Mouse (Mus musculus): ENCODE results near the gene Crlf3. TPM values are rescaled to one million over a fixed set of nuclear protein-coding genes. Genes with fewer than 3 reads are reported as not detected.
"Not testable (repeated sequence)": the region's sequence is repeated elsewhere in the genome, so short reads cannot be mapped to it uniquely, and the experiment has no call there.

Crlf3 gene
- polyA plus RNA-seq, 1 experiment from 2014 or later: 34.6 TPM

DNA sequence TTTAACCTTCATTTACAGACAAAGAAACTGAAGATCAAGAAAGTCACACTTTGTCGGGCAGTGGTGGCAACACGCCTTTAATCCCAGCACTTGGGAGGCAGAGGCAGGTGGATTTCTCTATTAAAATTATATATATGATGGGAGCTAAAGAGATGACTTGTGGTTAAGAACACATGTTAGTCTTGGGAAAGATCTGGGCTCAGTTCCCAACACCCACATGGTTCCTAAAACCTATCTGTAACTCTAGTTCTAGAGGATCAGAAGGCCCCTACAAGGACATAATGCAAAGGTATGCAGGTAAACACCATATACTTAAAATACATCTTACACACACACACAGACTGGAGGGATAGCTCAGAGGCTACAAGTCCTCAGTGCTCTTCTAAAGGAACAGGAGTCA, 9.8 kb downstream of the Crlf3 start:
- no peak overlapping the region for H3K4me3 ChIP-seq (ENCODE audit: low read length)
- H3K4me1 ChIP-seq (replicated peaks; ENCODE audit: control insufficient read depth, insufficient read depth, low read length): no peaks in the 10 kb centered on the region
- no peak overlapping the region for H3K27ac ChIP-seq (ENCODE audit: low read length)
- H3K36me3 ChIP-seq (ENCODE audit: control insufficient read depth, insufficient read depth, low read length): 0 out of 2 replicates have a peak, but pooled peaks cover 2% of the 10 kb centered on the region
- H3K9me3 ChIP-seq (ENCODE audit: control insufficient read depth, low read length): no peaks in the 10 kb centered on the region
- H3K4me2 ChIP-seq (ENCODE audit: low read depth, low read length): no peak overlapping the region
- 98% methylated on average over 2 of the region's 2 CpGs for WGBS
- no peak overlapping the region for H3K9ac ChIP-seq (ENCODE audit: low read length)
- no peak for ATAC-seq (ENCODE audit: low read depth)
- H3K27me3 ChIP-seq (ENCODE audit: control insufficient read depth, insufficient read depth, low read depth, low read length): no peaks in the 10 kb centered on the region

- H3K27ac ChIP-seq (ENCODE audit: low read length): no peak overlapping the region
- H3K4me1 ChIP-seq (replicated peaks; ENCODE audit: control insufficient read depth, insufficient read depth, low read length): no peaks in the 10 kb centered on the region
- H3K9me3 ChIP-seq (ENCODE audit: control insufficient read depth, low read length): no peaks in the 10 kb centered on the region
- 73% methylated on average over 3 of the region's 3 CpGs for WGBS
- H3K36me3 ChIP-seq (ENCODE audit: control insufficient read depth, insufficient read depth, low read length): 0 out of 2 replicates have a peak, but pooled peaks cover 2% of the 10 kb centered on the region
- H3K27me3 ChIP-seq (ENCODE audit: control insufficient read depth, insufficient read depth, low read depth, low read length): no peaks in the 10 kb centered on the region
- no peak overlapping the region for H3K9ac ChIP-seq (ENCODE audit: low read length)
- no peak overlapping the region for H3K4me2 ChIP-seq (ENCODE audit: low read depth, low read length)
- no peak for ATAC-seq (ENCODE audit: low read depth)
- H3K4me3 ChIP-seq (ENCODE audit: low read length): no peak overlapping the region
Observed at GRCm38 (mm10) chr11:80069815-80070214, 11.0 kb downstream of the Crlf3 start.

DNA sequence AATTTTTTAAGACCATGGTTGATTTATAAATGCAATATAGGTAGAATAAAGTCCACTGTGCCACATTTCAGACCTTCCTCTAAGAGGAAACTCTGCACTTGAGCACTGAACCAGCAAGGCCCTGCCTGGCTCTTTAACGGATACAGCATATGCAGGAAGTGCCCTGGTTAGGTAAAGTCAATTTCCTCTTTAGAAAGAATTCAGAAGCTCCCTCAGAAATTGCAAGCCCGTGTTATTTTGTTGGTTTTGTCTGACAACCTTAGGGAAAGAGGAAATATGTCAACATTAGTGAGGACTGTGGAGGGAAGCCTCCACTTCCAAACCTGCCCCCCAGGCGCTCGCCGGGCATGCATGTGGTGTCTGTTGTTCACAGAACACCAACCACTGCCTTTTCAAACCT, 13.2 kb downstream of the Crlf3 start:
- Histone ChIP-seq H3K4me3 (ENCODE audit: low read length) (no peak overlapping the region), H3K9me3 (ENCODE audit: control insufficient read depth, low read length) (no peaks in the 10 kb centered on the region), H3K9ac (ENCODE audit: low read length) (no peak overlapping the region), H3K27me3 (ENCODE audit: control insufficient read depth, insufficient read depth, low read depth, low read length) (no peaks in the 10 kb centered on the region), H3K27ac (ENCODE audit: low read length) (no peak overlapping the region), H3K4me1 (replicated peaks; ENCODE audit: control insufficient read depth, insufficient read depth, low read length) (no peaks in the 10 kb centered on the region), H3K4me2 (ENCODE audit: low read depth, low read length) (no peak overlapping the region), H3K36me3 (ENCODE audit: control insufficient read depth, insufficient read depth, low read length) (peaks cover 2% of the 10 kb centered on the region; the same call in 1 of the 2 replicates)
- no peak for ATAC-seq (ENCODE audit: low read depth)
- 71% methylated on average over 5 of the region's 5 CpGs for WGBS

DNA sequence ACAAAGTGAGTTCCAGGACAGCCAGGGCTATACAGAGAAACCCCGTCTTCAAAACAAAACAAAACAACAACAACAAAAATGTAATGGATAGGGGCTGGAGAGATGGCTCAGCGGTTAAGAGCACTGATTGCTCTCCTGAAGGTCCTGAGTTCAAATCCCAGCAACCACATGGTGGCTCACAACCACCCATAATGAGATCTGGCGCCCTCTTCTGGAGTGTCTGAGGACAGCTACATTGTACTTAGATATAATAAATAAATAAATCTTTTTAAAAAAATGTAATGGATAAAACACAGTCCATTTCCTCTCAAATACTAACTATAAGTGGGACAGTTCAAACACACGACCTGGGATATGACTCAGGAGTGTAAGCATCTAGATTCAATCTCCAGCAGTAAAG, 14.4 kb downstream of the Crlf3 start:
- not testable (repeated sequence) for H3K27me3 ChIP-seq (ENCODE audit: control insufficient read depth, insufficient read depth, low read depth, low read length); H3K4me1 ChIP-seq (replicated peaks; ENCODE audit: control insufficient read depth, insufficient read depth, low read length); H3K4me3 ChIP-seq (ENCODE audit: low read length); ATAC-seq (ENCODE audit: low read depth); H3K4me2 ChIP-seq (ENCODE audit: low read depth, low read length); H3K36me3 ChIP-seq (ENCODE audit: control insufficient read depth, insufficient read depth, low read length); H3K27ac ChIP-seq (ENCODE audit: low read length); H3K9me3 ChIP-seq (ENCODE audit: control insufficient read depth, low read length); H3K9ac ChIP-seq (ENCODE audit: low read length)
- 85% methylated on average over 4 of the region's 4 CpGs for WGBS

GRCm38 (mm10) chr11:80062159-80062558, 18.6 kb downstream of the Crlf3 start:
- ATAC-seq (ENCODE audit: low read depth): no peak
- Histone ChIP-seq H3K4me2 (ENCODE audit: low read depth, low read length) (no peak overlapping the region), H3K27ac (ENCODE audit: low read length) (no peak overlapping the region), H3K9ac (ENCODE audit: low read length) (no peak overlapping the region), H3K4me3 (ENCODE audit: low read length) (no peak overlapping the region), H3K9me3 (ENCODE audit: control insufficient read depth, low read length) (no peaks in the 10 kb centered on the region), H3K4me1 (replicated peaks; ENCODE audit: control insufficient read depth, insufficient read depth, low read length) (no peaks in the 10 kb centered on the region), H3K36me3 (ENCODE audit: control insufficient read depth, insufficient read depth, low read length) (peaks cover 24% of the 10 kb centered on the region), H3K27me3 (ENCODE audit: control insufficient read depth, insufficient read depth, low read depth, low read length) (no peaks in the 10 kb centered on the region)
- WGBS: 79% methylated on average over 4 of the region's 4 CpGs

DNA sequence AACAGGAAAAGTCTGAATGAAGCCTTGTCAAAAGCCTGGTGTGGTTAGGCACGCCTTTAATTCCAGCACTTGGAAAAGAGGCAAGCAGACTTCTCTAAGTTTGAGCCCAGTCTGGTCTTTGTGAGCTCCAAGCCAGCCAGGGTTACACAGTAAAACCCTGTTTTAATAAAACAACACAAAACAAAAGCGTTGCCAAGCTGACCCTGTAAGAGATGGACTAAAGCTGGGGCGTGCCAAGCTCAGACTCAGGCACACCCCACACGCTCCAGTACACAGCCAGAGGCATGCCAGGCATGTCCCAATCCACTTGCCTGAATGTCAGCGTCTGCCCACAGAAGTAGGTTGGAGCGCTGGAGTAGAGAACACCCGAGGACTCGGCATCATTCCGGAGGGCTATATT, 24.6 kb downstream of the Crlf3 start:
- WGBS: 82% methylated on average over 9 of the region's 9 CpGs
- Histone ChIP-seq H3K27ac (ENCODE audit: low read length) (no peak overlapping the region), H3K9ac (ENCODE audit: low read length) (no peak overlapping the region), H3K27me3 (ENCODE audit: control insufficient read depth, insufficient read depth, low read depth, low read length) (no peaks in the 10 kb centered on the region), H3K4me1 (replicated peaks; ENCODE audit: control insufficient read depth, insufficient read depth, low read length) (no peaks in the 10 kb centered on the region), H3K36me3 (ENCODE audit: control insufficient read depth, insufficient read depth, low read length) (peaks cover 33% of the 10 kb centered on the region), H3K9me3 (ENCODE audit: control insufficient read depth, low read length) (no peaks in the 10 kb centered on the region), H3K4me3 (ENCODE audit: low read length) (no peak overlapping the region), H3K4me2 (ENCODE audit: low read depth, low read length) (no peak overlapping the region)
- no peak for ATAC-seq (ENCODE audit: low read depth)

- H3K4me2 ChIP-seq (ENCODE audit: low read depth, low read length): no peak overlapping the region
- peaks cover 27% of the 10 kb centered on the region for H3K36me3 ChIP-seq (ENCODE audit: control insufficient read depth, insufficient read depth, low read length)
- H3K4me3 ChIP-seq (ENCODE audit: low read length): no peak overlapping the region
- no peak overlapping the region for H3K9ac ChIP-seq (ENCODE audit: low read length)
- 22% methylated on average over 4 of the region's 4 CpGs for WGBS
- H3K9me3 ChIP-seq (ENCODE audit: control insufficient read depth, low read length): no peaks in the 10 kb centered on the region
- no peak for ATAC-seq (ENCODE audit: low read depth)
- H3K4me1 ChIP-seq (replicated peaks; ENCODE audit: control insufficient read depth, insufficient read depth, low read length): no peaks in the 10 kb centered on the region
- no peak overlapping the region for H3K27ac ChIP-seq (ENCODE audit: low read length)
- no peaks in the 10 kb centered on the region for H3K27me3 ChIP-seq (ENCODE audit: control insufficient read depth, insufficient read depth, low read depth, low read length)
Observed at GRCm38 (mm10) chr11:80054659-80055058, 26.1 kb downstream of the Crlf3 start.

GRCm38 (mm10) chr11:80053171-80053570, 27.6 kb downstream of the Crlf3 start:
- H3K4me3 ChIP-seq (ENCODE audit: low read length): no peak overlapping the region
- no peaks in the 10 kb centered on the region for H3K9me3 ChIP-seq (ENCODE audit: control insufficient read depth, low read length)
- no peak overlapping the region for H3K9ac ChIP-seq (ENCODE audit: low read length)
- H3K4me1 ChIP-seq (replicated peaks; ENCODE audit: control insufficient read depth, insufficient read depth, low read length): no peaks in the 10 kb centered on the region
- no peak overlapping the region for H3K4me2 ChIP-seq (ENCODE audit: low read depth, low read length)
- WGBS: 75% methylated on average over 5 of the region's 5 CpGs
- H3K27me3 ChIP-seq (ENCODE audit: control insufficient read depth, insufficient read depth, low read depth, low read length): no peaks in the 10 kb centered on the region
- no peak for ATAC-seq (ENCODE audit: low read depth)
- no peak overlapping the region for H3K27ac ChIP-seq (ENCODE audit: low read length)
- peaks cover 27% of the 10 kb centered on the region for H3K36me3 ChIP-seq (ENCODE audit: control insufficient read depth, insufficient read depth, low read length)

- Histone ChIP-seq H3K4me1 (replicated peaks; ENCODE audit: control insufficient read depth, insufficient read depth, low read length) (no peaks in the 10 kb centered on the region), H3K27ac (ENCODE audit: low read length) (no peak overlapping the region), H3K9me3 (ENCODE audit: control insufficient read depth, low read length) (no peaks in the 10 kb centered on the region), H3K9ac (ENCODE audit: low read length) (no peak overlapping the region), H3K4me2 (ENCODE audit: low read depth, low read length) (no peak overlapping the region), H3K27me3 (ENCODE audit: control insufficient read depth, insufficient read depth, low read depth, low read length) (no peaks in the 10 kb centered on the region), H3K4me3 (ENCODE audit: low read length) (no peak overlapping the region), H3K36me3 (ENCODE audit: control insufficient read depth, insufficient read depth, low read length) (peaks cover 23% of the 10 kb centered on the region)
- WGBS: 75% methylated on average over 7 of the region's 7 CpGs
- ATAC-seq (ENCODE audit: low read depth): no peak
Observed at GRCm38 (mm10) chr11:80052456-80052855, 28.3 kb downstream of the Crlf3 start.

DNA sequence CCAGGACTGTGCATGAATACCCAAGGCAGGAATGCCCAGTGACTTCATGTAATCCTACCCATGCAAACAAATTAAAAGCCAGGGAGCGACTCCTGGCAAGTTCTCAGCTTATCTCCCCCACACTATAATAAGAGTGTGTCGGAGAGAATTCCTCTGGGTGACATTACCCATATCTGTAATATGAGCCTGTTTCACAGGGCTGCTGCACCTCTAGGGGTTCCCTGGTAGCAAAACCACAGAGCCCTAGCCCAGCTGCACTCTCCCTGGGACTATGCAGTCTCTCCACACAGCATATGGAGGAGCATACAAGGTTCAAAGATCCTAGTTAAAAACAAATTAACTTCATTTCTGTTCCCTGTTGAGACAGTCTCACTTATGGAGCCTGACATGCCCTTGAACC, 30.7 kb downstream of the Crlf3 start:
- Histone ChIP-seq H3K27ac (ENCODE audit: low read length) (no peak overlapping the region), H3K36me3 (ENCODE audit: control insufficient read depth, insufficient read depth, low read length) (peaks cover 16% of the 10 kb centered on the region), H3K4me3 (ENCODE audit: low read length) (no peak overlapping the region), H3K9me3 (ENCODE audit: control insufficient read depth, low read length) (no peaks in the 10 kb centered on the region), H3K4me2 (ENCODE audit: low read depth, low read length) (no peak overlapping the region), H3K4me1 (replicated peaks; ENCODE audit: control insufficient read depth, insufficient read depth, low read length) (no peaks in the 10 kb centered on the region), H3K27me3 (ENCODE audit: control insufficient read depth, insufficient read depth, low read depth, low read length) (no peaks in the 10 kb centered on the region), H3K9ac (ENCODE audit: low read length) (no peak overlapping the region)
- 33% methylated on average over 2 of the region's 2 CpGs for WGBS
- ATAC-seq (ENCODE audit: low read depth): peak; percentile 36; the same call in 1 of the 2 replicates
